Mouse (Mus musculus) NIH3T3 (cell line): ENCODE results near the gene Fcho2.

Experiments
- DNase-seq: peaks from one replicate; pipeline ENCODE4 v3.0.0-alpha.2; 2012; ENCODE audit warnings: low read depth

Fcho2 gene

DNA sequence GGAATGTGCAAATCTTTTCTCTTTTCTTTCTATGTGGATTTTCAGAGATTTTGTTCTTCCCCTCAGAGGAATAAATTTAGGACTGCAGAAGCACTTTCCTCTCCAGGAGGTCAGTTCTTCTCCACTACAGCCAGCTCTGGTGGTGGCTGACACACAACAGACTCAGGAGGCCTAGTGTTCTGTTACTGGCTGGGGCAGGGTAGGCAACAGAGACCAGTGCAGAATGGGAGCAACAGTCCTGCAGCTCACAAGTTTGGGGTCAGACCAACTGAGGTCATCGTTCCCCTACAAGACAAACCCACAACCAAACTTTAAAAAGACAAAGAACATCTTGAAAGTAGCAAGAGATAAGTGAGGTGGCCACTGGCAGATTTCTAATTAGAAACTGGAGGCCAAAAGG, 104.6 kb downstream of the Fcho2 start:
- DNase-seq, result no peak

DNA sequence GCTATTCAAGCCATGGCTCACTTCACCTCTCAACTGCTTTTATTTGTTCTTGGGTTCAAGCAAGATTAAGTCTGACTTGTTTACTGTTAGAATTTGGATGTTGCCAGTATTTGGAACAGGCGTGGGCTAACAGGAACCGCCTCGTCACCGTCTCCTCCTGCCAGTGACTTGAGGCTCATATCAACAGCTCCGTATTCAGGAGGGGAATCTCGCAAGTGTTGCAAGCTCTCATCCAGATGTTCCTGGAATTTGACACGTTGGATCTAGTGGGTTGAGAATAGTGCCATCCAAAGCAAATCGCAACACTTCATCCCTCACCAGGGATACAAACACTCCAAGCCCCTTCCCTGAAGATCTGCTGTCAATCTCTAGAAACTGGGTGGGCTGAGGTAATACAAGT, 105.0 kb downstream of the Fcho2 start:
- DNase-seq, result no peak

DNA sequence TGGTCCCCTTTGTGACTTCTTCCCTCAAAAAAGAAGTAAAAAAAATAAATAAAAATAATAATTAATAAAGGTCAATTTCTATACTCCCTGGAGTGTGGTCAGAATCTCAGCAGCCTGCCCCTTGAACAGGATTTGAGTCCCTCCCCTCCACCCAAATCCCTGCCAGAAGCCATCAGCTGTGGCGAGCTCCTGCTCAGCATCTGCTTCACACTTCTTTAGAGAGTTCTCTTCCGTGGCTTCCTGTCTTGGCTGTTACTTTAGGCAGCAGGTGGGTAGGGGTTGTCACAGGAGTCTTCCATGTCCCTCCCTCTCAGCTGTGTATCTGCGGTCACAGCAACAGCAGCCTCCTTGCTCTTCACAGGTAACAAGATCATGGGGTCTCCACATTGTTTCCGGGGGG, 109.7 kb downstream of the Fcho2 start:
- DNase-seq, result no peak

DNA sequence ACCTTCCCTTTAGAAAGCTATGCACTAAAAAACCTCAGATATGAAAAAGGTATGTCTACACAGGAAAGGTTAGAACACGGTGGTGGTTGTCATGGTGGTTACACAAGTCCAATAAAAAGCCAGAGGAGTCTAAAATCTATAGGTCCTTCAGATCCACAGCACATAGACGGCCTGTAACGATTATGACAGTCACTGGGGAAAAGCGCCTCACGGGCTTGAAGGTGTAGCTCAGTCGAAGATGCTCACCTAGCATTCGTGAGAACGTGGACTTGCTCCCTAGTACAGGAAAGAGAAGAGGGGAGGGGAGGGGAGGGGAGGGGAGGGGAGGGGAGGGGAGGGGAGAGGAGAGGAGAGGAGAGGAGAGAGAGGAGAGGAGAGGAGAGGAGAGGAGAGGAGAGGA, 111.5 kb downstream of the Fcho2 start:
- no peak for DNase-seq

DNA sequence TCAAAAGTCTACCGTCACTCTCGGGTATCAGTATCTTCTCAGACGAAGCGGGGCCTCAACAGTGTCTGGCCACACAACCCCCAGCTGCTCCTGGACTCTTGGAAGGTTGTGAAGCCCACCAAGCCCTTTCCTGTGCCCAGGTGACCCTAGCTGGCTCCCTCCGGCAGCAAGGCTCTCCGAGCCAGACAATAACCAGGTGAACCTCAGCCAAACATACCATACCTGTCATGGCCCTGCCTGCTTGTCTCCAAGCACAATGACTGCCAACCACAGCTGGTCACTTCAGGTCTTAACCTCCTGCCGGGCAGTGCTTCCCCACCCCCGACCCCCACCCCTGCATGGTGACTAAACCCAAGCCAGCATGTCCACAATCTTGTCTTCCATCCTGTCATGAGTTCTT, 112.9 kb downstream of the Fcho2 start:
- no peak for DNase-seq

DNA sequence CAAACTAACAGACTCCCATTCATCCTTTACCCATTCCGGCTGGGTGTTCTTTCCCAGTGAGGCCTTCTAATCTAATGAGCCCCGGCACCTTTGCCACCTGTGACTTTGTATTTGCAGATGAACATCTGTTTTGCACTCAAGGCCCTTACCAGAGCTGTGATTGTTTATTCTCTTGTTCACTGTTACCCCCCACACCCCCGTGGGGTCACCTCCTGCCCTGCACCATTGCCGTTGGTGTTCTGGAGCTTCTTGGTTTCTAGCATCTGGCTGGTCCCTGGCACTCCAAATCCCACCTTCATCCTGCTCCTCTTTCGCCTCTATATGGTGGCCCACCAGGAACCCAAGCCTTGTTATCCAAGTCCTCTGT, 114.0 kb downstream of the Fcho2 start:
- no peak for DNase-seq

DNA sequence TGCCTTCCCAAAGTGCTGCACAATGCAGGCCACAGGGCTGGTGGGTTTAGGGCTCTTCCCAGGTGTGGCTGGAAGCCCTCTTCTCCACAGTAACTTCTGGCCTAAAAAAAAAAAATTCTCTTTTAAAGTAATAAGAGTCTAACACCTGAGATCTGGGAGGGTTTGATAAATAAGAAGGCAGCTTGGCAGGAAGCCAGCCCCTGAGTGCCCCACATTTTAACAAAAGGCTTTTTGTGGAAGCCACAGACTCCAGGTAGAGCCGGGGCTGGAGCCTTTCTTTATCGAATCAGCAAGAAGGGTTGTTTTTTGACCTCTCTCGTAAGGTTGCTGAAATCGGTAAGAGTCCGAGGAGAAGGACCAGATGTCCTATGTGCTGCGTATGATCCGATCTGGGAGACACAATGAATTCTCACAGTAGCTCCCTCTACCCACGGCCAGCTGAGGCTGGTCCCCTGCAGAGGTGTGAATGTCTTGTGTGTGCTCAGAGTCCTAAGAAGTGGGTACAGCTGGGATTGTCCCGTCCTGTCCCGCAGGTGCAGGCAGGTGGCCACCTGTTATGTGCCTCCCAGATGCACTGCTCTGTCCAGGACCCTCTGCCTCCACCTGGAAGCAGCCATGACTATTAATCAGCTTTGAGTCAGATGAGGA, 114.5 kb downstream of the Fcho2 start:
- DNase-seq, result no peak

DNA sequence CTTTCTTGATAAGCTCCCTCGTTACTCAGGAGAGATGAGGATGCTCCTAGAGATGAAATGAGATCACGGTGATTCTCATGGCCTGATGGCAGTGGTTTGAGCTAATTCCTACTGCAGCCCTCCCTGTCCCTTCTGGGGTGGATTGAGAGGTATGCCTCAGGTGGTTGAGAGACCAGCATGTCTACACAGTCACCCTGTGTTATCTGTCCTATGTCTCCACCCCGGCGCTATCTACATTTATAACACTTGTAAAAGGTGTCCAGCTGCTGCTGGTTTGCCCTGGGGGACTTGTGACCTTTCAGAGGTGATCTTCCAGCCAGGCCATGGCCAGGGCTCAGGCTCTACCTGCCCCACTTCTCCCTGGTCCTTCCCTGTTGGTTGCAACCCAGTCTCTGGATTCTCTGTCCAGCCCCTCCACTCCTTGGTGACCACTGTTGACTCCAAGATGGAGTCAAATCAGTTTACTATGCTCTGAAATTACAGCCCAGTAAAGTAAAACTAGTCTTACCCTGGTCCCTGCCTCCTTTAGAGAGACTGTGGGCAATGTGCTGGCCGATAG, 115.2 kb downstream of the Fcho2 start:
- DNase-seq, result no peak

DNA sequence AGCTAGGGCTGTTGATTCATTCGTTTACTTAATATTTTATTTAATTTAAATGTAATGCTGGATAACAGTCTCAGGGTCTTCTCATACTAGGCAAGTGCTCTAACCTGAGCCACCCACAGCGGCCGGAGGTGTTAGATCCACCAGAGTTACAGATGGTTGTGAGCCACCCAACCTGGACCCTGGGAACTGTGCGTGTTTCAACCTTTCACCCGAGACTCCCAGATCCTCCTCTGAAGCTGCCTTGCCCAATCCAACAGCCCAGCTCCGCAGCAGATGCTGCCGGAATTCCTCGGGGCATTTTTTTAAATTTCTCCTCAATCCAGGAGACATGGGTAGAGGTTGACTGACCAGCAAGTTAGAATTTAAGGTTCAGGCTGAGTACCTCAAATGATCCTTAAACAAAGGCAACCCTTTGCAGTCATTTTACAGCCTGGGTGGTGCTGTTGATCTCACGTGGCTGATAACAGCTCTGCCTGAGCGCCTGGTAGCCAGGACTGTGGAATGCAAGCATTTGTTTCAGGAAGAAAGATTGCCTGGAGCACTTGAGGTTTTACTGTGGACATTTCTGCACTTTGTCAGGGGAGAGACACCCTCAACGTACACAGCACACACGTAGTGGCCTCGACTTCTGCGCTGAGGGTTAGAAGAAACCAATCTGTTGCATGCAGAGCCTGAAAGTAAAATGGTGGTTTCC, 116.1 kb downstream of the Fcho2 start:
- DNase-seq, result no peak

DNA sequence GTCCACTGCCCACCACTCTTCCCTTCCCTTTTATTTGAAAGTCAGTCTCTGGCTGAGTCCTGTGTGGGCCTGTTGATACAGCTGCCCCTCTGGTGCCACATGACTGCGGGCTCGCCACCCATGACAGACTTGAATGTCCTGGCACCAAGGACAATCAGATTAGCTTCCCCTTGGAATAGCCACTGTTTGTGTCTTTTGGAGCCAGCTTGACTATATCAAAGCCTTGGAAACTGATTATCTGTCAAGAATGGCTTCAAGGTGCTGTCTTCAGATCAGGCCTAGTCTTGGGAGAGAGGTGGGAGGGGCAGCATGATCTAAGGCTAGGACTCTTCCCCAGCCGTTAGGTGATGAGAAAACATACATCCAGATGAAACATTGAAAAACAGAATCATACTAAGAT, 118.5 kb downstream of the Fcho2 start:
- DNase-seq, result no peak

DNA sequence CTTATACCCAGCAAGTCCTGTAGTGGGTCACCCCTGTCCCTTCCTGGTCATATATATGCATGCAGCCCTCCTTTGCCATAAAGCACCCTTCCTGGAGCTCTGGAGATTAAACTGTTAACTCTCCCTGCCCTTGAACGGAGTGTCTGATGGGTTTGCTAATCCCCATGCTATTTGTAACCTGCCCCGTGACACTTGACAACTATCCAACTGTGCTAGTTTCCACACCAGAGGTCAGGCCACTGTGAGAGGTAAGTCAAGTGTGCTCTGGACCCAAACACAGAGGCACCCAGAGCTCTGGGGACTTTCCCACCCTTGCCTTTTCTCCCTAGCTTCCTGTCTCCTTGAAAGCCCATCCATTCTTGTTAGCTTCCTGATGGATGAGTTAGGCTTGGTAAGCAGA, 119.7 kb downstream of the Fcho2 start:
- DNase-seq, result no peak

DNA sequence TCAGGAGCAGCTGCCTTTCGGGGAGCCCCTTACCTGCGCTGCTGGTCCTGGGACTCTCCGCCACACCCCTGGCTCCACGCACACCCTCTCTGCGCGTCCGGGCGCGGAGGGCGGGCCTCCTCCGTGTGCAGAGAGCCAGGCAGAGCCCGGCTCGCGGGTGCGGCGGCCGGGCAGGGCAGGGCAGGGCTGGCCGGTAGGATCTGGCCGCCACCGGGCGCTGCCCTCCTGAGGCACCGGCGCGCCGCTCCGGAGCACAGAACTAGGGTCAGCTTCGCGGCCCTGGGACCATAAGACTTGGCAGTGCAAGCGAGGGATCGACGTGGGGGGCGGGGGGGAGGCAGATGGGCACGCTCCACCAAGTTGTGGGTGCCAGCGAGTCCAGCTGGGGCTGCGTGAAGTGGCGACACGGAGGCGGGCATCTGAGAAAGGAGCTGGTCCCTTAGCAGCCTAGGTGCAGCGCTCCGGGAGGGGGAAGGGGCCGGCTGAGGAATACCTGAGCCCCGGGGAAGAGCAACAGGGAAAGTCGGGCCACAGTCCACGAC, 120.4 kb downstream of the Fcho2 start, which contains the start of gene Tmem171:
Gene Tmem171, minus strand, starts transcription at position 62 of the 542 bp plus-strand sequence.
- no peak for DNase-seq

DNA sequence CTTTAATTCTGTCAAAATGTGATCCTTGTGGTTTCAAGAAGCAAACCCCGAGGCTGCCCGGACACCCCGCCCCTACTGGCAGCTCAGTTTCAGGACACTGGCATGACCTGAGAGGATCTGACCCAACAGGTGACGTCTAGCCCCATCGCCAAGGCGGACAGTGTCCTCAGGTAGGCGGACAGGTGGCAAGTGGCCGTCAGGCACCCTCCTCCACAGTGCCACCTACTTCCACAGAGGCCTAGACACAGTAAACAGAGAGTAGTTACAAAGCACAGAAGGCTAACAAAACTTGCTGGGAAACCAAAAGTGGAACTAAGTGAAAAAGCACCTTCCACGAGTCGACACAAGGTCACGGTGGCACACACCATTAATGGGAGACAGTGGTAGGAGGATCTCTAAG, 121.9 kb downstream of the Fcho2 start:
- no peak for DNase-seq

DNA sequence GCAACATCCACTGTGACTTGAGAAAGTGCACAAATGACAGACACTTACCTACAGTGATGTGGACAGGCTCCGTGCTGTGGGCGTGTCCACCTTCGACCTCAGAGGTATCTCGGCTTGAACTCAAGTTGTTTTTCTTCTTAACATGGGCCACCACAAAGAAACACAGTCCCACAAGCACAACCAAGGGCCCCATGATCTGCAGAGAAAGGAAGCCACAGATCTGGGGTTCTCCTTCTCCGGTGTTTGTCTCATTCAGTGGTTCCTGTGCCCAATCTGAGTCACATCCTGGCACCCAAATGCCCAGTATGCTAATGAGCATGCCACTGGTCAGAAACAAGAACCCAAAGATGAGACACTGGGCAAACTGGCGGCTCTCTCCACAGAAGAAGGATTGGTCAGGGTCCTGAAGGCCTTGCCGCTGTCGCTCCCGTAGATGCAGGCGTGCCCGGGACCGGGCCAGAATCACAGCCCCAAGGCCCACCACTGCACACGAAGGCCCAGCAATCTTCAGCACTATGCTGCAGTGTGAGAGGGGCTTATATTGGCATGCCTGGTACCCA, 123.2 kb downstream of the Fcho2 start:
- no peak for DNase-seq

DNA sequence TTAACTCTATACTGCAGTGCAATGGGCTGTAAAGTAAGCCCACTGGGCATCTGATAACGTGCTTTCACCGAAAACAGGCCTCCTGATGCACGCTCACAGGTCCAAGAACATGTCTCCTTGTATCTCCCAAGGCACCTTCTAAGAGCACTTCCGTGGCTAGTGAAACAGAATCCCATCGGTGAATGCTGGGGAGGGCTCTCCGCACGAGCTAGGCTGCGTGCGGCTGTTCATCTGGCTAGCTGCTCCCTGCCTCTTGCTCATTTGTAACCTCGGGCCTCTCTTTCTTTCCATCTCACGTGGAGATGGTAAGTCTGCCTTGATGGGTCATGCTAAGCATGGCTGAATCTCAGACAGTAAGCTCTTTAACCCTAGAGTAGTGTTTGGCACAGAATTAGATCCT, 124.4 kb downstream of the Fcho2 start:
- no peak for DNase-seq

DNA sequence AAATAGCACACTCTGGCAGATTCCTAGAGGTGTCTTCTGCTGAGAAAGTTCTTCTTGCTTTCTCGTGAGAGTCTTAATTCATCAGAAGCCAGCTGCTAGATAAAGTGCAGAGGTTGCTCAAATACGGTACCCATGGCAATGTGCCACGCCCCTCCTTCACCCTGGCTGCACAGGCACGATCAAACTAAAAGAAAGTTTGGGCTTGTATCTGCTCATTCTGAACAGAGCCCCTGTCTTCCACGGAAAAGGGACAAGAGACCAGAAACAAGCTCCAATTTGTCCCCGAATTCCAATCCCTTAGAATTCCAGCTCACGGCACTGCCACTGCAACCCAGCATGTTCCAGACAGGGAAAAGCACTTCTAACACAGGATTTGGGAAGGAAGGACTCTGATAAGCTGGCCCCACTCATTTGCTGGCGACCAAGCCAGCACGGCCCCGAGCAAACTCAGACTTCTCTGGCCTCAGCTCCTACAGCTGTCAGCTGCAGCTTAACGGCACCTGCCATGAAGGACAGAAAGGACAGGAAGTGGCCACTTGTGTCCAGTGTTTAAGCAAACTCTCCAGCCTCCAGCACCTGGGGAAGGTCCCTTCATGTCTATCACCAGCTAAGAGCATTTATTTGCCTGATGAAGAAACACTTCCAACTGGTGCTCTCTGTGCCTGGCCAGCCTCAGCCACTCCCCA, 125.5 kb downstream of the Fcho2 start:
- DNase-seq, result no peak

DNA sequence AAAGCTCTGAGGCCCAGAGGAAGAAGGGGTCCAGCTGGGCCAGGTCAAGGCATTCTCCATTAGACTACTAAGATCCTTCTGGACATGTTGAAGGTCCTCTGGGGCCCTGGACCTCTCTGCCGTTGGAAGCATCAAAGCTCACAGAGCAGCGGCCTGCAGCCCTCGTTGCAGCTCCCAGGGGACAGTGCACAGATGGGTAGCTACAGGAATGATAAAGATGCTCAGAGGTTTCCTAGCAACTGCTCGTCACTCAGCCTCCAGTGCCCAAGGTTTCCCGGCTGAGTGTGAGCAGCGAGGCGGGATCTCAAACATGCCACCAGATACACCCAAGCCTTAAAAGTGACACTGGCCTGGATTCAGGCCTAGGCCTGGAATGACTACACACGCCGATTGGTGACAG, 127.3 kb downstream of the Fcho2 start:
- no peak for DNase-seq

DNA sequence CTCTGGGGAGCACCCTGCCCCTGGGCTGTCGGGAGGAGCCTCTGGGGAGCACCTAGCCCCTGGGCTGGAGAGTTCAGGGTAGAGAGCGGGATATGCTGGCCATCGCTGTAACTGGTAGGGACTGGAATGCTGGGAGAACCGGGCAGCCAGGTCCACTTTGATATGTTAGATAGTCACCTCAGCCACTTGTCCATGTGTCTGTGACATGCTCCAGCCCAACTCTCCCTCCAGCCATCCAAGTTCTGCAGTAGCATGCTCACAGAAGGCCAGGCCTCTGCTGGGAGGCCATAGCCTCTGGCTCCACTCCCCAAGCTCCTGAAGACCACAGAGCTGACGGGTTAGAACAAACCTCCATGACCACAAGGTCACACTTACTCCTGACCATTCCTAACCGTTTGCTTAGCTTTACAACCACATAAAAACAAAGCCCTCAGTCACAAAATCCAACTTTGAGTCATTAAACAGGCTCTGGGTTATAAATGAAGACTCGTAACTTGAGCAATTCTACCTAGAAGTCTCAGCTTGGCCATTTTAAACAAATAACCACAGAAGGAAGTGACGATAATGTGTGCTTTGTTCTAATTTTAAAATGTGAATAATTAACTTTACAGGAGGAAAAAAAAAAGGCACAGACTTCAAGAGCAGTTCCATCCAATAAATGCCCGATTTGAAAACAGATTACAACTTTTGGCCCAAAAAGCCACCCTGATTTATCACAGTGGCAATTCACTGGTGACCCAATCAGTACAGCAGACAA, 130.9 kb downstream of the Fcho2 start:
- DNase-seq, result no peak

DNA sequence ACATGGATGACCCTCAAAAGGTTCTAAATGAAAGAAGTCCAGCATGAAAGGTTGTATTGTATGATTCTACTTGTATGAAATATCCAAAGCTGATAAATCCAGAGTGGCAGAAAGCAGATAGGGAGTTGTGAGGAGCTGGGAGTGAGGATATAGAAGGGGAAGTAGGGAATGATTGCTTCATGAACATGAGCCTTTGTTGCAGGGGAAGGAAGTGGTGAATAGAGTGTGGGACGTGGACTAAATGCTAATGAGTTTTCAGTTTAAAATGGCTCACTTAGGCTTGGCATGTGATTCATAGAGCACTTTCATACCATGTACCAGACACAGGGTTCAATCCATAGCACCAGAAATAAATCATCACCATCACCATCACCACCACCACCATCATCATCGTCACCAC, 131.8 kb downstream of the Fcho2 start:
- no peak for DNase-seq

DNA sequence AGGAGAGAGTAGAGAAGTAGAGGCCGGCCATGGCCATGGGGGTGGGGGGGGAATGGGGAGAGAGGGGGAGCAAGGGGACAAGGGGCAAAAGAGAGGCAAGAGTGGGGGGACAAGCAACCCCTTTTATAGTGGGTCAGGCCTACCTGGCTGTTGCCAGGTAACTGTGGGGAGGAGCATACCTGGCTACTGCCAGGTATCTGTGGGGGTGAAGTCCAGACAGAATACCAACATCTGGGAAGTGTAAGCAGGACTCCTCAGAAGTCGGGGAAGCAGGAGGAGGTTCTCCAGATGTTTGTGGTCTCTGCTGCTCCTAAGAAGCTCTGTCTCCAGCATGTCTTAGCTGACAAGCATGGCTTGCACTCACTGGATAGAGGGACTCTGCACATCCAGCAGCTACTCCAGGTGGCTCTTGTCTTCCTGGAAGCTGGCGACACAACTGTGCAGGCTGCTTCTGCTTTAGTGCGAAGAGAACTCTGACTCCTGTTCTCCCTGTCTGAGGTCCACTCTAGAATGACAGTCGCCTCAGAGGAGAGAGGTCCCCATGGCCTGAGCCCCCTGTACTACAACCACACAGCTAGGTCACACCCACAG, 134.7 kb downstream of the Fcho2 start:
- DNase-seq, result no peak

DNA sequence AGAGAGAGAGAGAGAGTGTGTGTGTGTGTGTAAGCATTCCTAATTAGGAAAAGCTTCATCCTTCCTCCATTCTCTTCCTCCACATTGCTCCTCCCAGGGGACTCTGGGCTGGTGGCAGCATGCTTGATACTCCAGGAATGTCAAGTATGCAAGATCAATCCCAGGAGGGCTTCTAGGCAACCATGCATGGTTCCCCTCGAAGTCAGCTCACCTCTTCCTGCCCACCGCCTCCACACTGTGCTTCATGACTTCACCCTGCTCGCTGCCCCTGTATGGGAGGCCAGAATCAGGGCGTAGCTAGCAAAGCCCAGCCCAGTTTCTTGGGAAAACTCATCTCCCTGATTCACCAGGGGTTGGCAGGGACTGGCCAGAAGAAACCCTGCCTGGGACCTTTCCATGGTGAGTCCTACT, 135.6 kb downstream of the Fcho2 start:
- DNase-seq, result peak; percentile 80
